Mouse (Mus musculus) CD4-positive, CD25-positive, alpha-beta regulatory T cell (primary cell): ENCODE data around the gene Olfr398. TPM values are rescaled to one million over a fixed set of nuclear protein-coding genes. Genes with fewer than 3 reads are reported as not detected.

Experiments
- polyA plus RNA-seq: library from polyadenylated mRNA; unstranded; fragments of 100-300 nt; shearing (Covaris generic); gene quantifications from one replicate; pipeline ENCODE4 v1.2.1, GENCODE M21; 2017

Olfr398 gene
- 0.04 TPM for polyA plus RNA-seq

GRCm38 (mm10) chr11:73990307-73990706 lies at the start of gene Olfr398:
Gene Olfr398, minus strand, starts transcription at chr11:73990407.

GRCm38 (mm10) chr11:73960517-73960916 lies 29.7 kb downstream of the Olfr398 start, which contains the start of gene Olfr397:
Gene Olfr397, plus strand, starts transcription at chr11:73960817.

GRCm38 (mm10) chr11:73936377-73936776 lies 53.8 kb downstream of the Olfr398 start, which contains the start of gene Olfr23:
Gene Olfr23, plus strand, starts transcription at chr11:73936677.

Other genes starting within 250 kb of the Olfr398 start
- gene Olfr389, start 209.7 kb downstream of the Olfr398 start, polyA plus RNA-seq, result not detected
- gene Olfr390, start 207.4 kb downstream of the Olfr398 start, polyA plus RNA-seq, result not detected
- not detected for gene Olfr391-ps, start 187.4 kb downstream of the Olfr398 start, polyA plus RNA-seq
- gene Olfr392, start 173.4 kb downstream of the Olfr398 start, polyA plus RNA-seq, result 0.08 TPM
- not detected for gene Olfr393, start 139.0 kb downstream of the Olfr398 start, polyA plus RNA-seq
- gene Olfr394, start 99.6 kb downstream of the Olfr398 start, polyA plus RNA-seq, result not detected
- gene Olfr395, start 81.1 kb downstream of the Olfr398 start, polyA plus RNA-seq, result not detected
- not detected for gene Olfr23, start 53.7 kb downstream of the Olfr398 start, polyA plus RNA-seq
- not detected for gene Olfr397, start 29.6 kb downstream of the Olfr398 start, polyA plus RNA-seq
- gene Olfr139, start 66.1 kb upstream of the Olfr398 start, polyA plus RNA-seq, result not detected
- gene Olfr399, start 66.2 kb upstream of the Olfr398 start, polyA plus RNA-seq, result not detected
- gene Zfp616, start 79.5 kb upstream of the Olfr398 start, polyA plus RNA-seq, result not detected
- not detected for gene Olfr401, start 123.3 kb upstream of the Olfr398 start, polyA plus RNA-seq
- not detected for gene Olfr402, start 163.1 kb upstream of the Olfr398 start, polyA plus RNA-seq
- 0.05 TPM for gene Olfr403, start 195.8 kb upstream of the Olfr398 start, polyA plus RNA-seq
- not detected for gene Olfr43, start 221.0 kb upstream of the Olfr398 start, polyA plus RNA-seq